Mouse (Mus musculus) thymus, adult 2 months (tissue): ENCODE results near the gene Macrod2. TPM values are rescaled to one million over a fixed set of nuclear protein-coding genes. Genes with fewer than 3 reads are reported as not detected.

Experiments used
- DNase-seq: peaks from one replicate; pipeline ENCODE4 v3.0.0; 2021
- H3K27ac ChIP-seq: fragments of 200-500 bp; 2 replicates; pipeline ENCODE4 v1.5.1; 2012; ENCODE audit warnings: low read length, control low read depth; ENCODE audit not compliant: control insufficient read depth, insufficient read depth
- H3K27me3 ChIP-seq: fragments of 200-500 bp; 2 replicates; pipeline ENCODE4 v1.6.1; 2012; ENCODE audit warnings: mild to moderate bottlenecking, low read length, moderate library complexity, mixed read lengths; ENCODE audit not compliant: control insufficient read depth, insufficient read depth
- H3K36me3 ChIP-seq: fragments of 200-500 bp; 2 replicates; pipeline ENCODE4 v1.6.1; 2012; ENCODE audit warnings: mild to moderate bottlenecking, low read length, moderate library complexity; ENCODE audit not compliant: control insufficient read depth, insufficient read depth
- H3K4me1 ChIP-seq: fragments of 200-500 bp; replicated peaks from 2 replicates; pipeline ENCODE4 v1.6.1; 2012; ENCODE audit warnings: low read length; ENCODE audit not compliant: control insufficient read depth, insufficient read depth
- H3K4me3 ChIP-seq: fragments of 200-500 bp; 2 replicates; pipeline ENCODE4 v1.5.1; 2012; ENCODE audit warnings: mild to moderate bottlenecking, low read length, control low read depth, moderate library complexity; ENCODE audit not compliant: control insufficient read depth, insufficient read depth
- CTCF ChIP-seq: fragments of 200-500 bp; IDR thresholded peaks from 2 replicates; pipeline ENCODE4 v1.5.1; 2012; ENCODE audit warnings: mild to moderate bottlenecking, control low read depth, low read length, moderate library complexity, borderline replicate concordance; ENCODE audit not compliant: control insufficient read depth, poor library complexity, insufficient read depth; ENCODE audit errors: extremely low read depth
- POLR2A ChIP-seq: fragments of 200-500 bp; IDR thresholded peaks from 2 replicates; pipeline ENCODE4 v1.6.1; 2012; ENCODE audit warnings: mild to moderate bottlenecking, low read length, control low read depth, moderate library complexity; ENCODE audit not compliant: control insufficient read depth, poor library complexity, insufficient read depth; ENCODE audit errors: extremely low read depth
- WGBS: fragments of 180-500 bp; shearing (Covaris S2); methylation state at CpG from one replicate; pipeline ENCODE4 v1.1.7; 2018; 5-methylcytosine and 5-hydroxymethylcytosine counted together
- polyA plus RNA-seq: library from polyadenylated mRNA; depleted of rRNA; stranded (reverse); fragments of >200 nt; gene quantifications from 2 replicates; pipeline ENCODE4 v1.2.3, GENCODE M21; 2012

Gene Macrod2
- polyA plus RNA-seq, 1 experiment, result 2.3 TPM

DNA sequence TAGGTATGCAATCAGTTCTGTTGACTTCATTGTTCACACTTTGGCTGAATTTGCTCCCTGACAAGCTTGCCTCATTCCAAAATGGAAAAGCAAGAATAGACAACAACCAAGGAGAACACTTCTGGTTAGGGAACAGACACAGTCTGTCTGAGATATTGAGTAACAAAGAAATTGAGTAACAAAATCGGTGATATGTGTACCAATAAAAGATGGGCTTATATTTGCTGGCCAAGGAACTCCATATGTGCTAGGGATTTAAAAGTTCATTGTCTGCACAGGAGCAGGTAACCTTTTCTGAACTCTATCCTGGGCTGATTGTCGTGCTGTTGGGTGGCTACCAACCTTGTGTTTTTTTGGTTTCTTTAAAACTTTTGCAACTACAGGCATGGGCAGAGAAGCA lies 817.2 kb downstream of the Macrod2 start:
- TF ChIP-seq POLR2A, result no peak
- TF ChIP-seq CTCF, result no peak
- H3K27me3 ChIP-seq, result no peaks in the 10 kb centered on the region
- no peak for DNase-seq
- H3K36me3 ChIP-seq, result no peaks in the 10 kb centered on the region
- H3K4me3 ChIP-seq, result no peak overlapping the region
- H3K4me1 ChIP-seq, result no peaks in the 10 kb centered on the region
- 91% methylated on average over 2 of the region's 2 CpGs for WGBS
- H3K27ac ChIP-seq, result no peak overlapping the region

DNA sequence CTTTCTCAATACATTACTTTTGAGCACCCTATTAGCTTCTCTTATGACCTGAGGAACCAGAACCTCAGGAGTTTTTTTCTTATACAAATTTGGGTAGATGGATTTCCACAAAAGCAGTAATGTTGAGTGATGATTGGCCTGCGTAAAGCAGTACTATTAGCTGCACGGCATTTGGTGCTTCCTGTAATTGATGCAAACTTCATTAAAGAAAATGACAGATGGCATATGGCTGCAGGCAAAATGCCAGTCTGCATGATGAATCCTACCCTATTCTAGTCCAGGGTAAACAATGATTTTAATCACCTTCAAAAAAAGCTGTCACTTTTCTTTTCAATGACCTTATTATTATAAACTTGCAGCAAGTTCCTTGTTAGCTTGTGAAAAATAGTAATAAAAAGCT lies 822.4 kb downstream of the Macrod2 start:
- no peak for DNase-seq
- Histone ChIP-seq H3K27me3 (no peaks in the 10 kb centered on the region), H3K4me3 (no peak overlapping the region), H3K4me1 (no peaks in the 10 kb centered on the region), H3K27ac (no peak overlapping the region), H3K36me3 (no peaks in the 10 kb centered on the region)
- TF ChIP-seq POLR2A (no peak), CTCF (no peak)
- WGBS, result 80% methylated on average over 2 of the region's 2 CpGs

DNA sequence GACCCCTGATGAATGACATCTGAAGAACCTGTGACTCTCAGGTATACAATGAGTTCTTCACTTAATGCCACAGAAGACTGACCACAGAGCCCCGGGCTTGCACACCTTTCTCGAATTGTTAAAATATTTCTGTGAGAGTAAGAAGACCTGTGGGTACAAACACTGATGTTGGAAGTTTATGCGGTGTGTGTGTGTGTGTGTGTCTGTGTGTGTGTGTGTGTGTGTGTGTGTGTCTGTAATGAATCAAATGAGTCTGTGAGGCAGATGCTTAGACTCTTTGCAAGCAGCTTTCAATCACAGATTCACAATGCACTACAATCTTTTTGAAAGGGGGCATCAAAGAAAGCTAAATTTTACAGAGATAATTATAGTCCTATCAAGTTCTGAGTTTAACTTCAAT lies 822.8 kb downstream of the Macrod2 start:
- no peak for DNase-seq
- no peaks in the 10 kb centered on the region for H3K36me3 ChIP-seq

DNA sequence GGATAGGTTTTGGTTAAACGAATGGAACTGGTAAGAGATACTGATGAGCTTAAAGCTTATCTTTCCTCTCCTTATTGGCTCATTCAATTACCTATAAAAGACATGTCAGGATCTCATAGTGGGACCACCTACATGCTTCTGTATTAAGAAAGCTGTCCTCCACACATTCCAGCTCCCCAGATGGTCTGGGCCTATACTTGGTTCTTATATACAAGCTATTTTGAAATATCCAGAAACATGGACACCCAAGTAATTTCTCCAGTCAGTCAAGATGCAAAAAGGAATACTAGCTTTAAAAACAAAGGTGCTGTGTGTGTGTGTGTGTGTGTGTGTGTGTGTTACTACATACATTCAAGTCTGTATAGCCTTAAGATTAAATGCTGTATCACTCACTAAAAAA lies 833.7 kb downstream of the Macrod2 start:
- Histone ChIP-seq H3K36me3 (no peaks in the 10 kb centered on the region), H3K27me3 (no peaks in the 10 kb centered on the region), H3K4me3 (no peak overlapping the region), H3K4me1 (no peaks in the 10 kb centered on the region), H3K27ac (no peak overlapping the region)
- no peak for DNase-seq
- WGBS, result 98% methylated on average over 1 of the region's 1 CpGs
- TF ChIP-seq CTCF (no peak), POLR2A (no peak)

More for the DNA sequence above, 822.8 kb downstream of the Macrod2 start:
- Histone ChIP-seq H3K4me3 (no peak overlapping the region), H3K4me1 (no peaks in the 10 kb centered on the region), H3K27ac (no peak overlapping the region), H3K27me3 (no peaks in the 10 kb centered on the region)
- TF ChIP-seq CTCF, result no peak
- TF ChIP-seq POLR2A, result no peak
- 87% methylated on average over 3 of the region's 3 CpGs for WGBS

DNA sequence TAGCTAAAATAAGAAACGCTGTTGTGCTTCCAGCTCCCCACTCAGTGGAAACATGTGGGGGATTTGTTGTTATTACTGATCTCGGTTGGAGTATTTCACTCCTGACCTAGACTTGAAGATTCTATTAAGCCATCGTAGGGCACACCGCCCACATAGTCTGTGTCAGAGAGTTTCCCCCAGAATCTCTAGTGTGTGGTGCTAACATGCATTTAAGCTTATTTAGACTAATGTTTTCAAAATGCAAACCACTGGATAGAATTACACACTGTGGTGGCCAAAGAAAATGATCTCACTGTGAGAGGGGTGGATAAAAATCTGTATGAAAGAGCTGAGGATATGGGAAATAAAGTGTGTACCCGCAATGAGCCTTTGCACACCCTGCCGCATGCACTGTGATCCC lies 834.7 kb downstream of the Macrod2 start:
- Histone ChIP-seq H3K4me1 (no peaks in the 10 kb centered on the region), H3K27ac (no peak overlapping the region), H3K36me3 (no peaks in the 10 kb centered on the region), H3K27me3 (no peaks in the 10 kb centered on the region), H3K4me3 (no peak overlapping the region)
- no peak for DNase-seq
- WGBS, result 92% methylated on average over 6 of the region's 6 CpGs
- TF ChIP-seq CTCF (no peak), POLR2A (no peak)

DNA sequence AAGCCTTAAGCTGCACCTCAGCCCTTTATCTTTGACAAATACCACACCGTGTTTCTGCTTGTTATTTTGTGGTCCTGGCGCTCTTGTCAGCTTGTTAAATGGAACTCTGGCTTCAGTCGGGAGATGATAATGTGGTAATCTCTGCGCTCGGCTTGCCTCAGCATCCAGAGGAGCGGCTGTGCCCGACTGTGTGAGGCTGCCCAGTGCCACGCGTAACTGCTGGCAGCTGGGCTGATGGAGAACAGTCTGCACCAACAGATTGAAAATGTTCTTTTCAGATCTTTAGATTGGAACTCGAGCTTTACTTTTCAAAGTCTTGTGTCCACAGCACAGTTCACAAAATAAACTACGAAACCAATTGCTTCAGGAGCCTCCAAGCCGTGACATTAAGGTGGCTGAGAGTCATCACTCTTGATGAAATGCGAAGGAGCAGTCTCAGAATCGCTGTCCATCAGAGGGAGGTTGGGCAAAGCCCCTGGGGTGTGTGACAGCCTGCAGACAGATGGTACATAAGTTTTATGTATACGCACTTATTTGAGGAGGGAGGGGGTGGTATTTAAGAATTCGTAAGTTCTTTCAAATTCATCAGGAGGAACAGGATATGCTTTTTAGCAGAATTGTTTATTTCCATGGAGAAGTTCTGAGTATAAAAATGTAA lies 836.0 kb downstream of the Macrod2 start:
- 70% methylated on average over 16 of the region's 16 CpGs for WGBS
- no peak for DNase-seq
- no peaks in the 10 kb centered on the region for H3K4me1 ChIP-seq
- no peak overlapping the region for H3K4me3 ChIP-seq
- no peaks in the 10 kb centered on the region for H3K27me3 ChIP-seq
- H3K27ac ChIP-seq, result no peak overlapping the region
- H3K36me3 ChIP-seq, result no peaks in the 10 kb centered on the region
- TF ChIP-seq POLR2A (no peak), CTCF (no peak)

DNA sequence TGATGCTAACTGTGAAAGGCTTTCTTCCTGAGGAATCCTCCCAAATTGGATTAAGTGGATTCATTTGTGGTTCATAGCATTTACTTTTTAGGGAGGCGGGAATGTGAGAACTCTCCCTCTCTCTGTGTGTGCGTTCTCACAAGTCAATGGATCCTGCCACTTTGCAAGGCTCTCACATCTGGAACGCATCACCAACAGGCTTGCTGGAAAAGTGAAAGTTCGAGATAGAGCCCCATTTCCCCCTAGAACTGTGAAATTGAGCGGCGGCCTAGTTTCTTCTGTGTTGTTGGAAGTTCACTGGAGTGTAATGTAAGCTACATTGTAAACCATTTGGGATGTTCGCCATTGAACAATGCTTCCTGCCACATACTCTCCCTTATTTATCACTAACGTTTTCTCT lies 839.2 kb downstream of the Macrod2 start:
- no peaks in the 10 kb centered on the region for H3K27me3 ChIP-seq
- no peaks in the 10 kb centered on the region for H3K36me3 ChIP-seq
- TF ChIP-seq CTCF, result no peak
- no peak for TF ChIP-seq POLR2A
- no peak overlapping the region for H3K27ac ChIP-seq
- WGBS, result 93% methylated on average over 8 of the region's 8 CpGs
- no peaks in the 10 kb centered on the region for H3K4me1 ChIP-seq
- no peak for DNase-seq
- H3K4me3 ChIP-seq, result no peak overlapping the region
